Mouse (Mus musculus): ENCODE measurements around the gene Eps8.
A peak's percentile ranks its signal among the peaks of the same experiment; 100 is the strongest.

Gene Eps8

GRCm38 (mm10) chr6:137661583-137662365 lies 7.1 kb upstream of the Eps8 start:
- no peak for DNase-seq (ENCODE audit: low spot score)

- peak; percentile 38 for DNase-seq (ENCODE audit: low spot score)
Measured at GRCm38 (mm10) chr6:137658426-137659088, 3.9 kb upstream of the Eps8 start.

GRCm38 (mm10) chr6:137657203-137657602 lies 2.5 kb upstream of the Eps8 start:
- DNase-seq (ENCODE audit: low spot score), result no peak

GRCm38 (mm10) chr6:137649528-137649927 lies 5.1 kb downstream of the Eps8 start:
- no peak for DNase-seq (ENCODE audit: low spot score)

- peak; percentile 82 for DNase-seq (ENCODE audit: low spot score)
Measured at GRCm38 (mm10) chr6:137649068-137649480, 5.6 kb downstream of the Eps8 start.

- DNase-seq (ENCODE audit: low spot score), result peak; percentile 37
Measured at GRCm38 (mm10) chr6:137648110-137649067, 6.3 kb downstream of the Eps8 start.

- no peak for DNase-seq (ENCODE audit: low spot score)
Measured at GRCm38 (mm10) chr6:137647646-137648045, 7.0 kb downstream of the Eps8 start.

- no peak for DNase-seq (ENCODE audit: low spot score)
Measured at GRCm38 (mm10) chr6:137646726-137647125, 8.0 kb downstream of the Eps8 start.

GRCm38 (mm10) chr6:137644893-137645292 lies 9.8 kb downstream of the Eps8 start:
- no peak for DNase-seq (ENCODE audit: low spot score)

- no peak for DNase-seq (ENCODE audit: low spot score)
Measured at GRCm38 (mm10) chr6:137643814-137644213, 10.9 kb downstream of the Eps8 start.

- no peak for DNase-seq (ENCODE audit: low spot score)
Measured at GRCm38 (mm10) chr6:137641642-137642041, 13.0 kb downstream of the Eps8 start.

- no peak for DNase-seq (ENCODE audit: low spot score)
Measured at GRCm38 (mm10) chr6:137638834-137639567, 15.7 kb downstream of the Eps8 start.

GRCm38 (mm10) chr6:137637443-137637842 lies 17.2 kb downstream of the Eps8 start:
- DNase-seq (ENCODE audit: low spot score), result no peak

GRCm38 (mm10) chr6:137636131-137636530 lies 18.5 kb downstream of the Eps8 start:
- no peak for DNase-seq (ENCODE audit: low spot score)

- DNase-seq (ENCODE audit: low spot score), result peak; percentile 53
Measured at GRCm38 (mm10) chr6:137633626-137634025, 21.1 kb downstream of the Eps8 start.

- no peak for DNase-seq (ENCODE audit: low spot score)
Measured at GRCm38 (mm10) chr6:137633121-137633520, 21.6 kb downstream of the Eps8 start.

- DNase-seq (ENCODE audit: low spot score), result no peak
Measured at GRCm38 (mm10) chr6:137630387-137630786, 24.3 kb downstream of the Eps8 start.

GRCm38 (mm10) chr6:137629603-137630231 lies 25.0 kb downstream of the Eps8 start:
- peak; percentile 30 for DNase-seq (ENCODE audit: low spot score)

- no peak for DNase-seq (ENCODE audit: low spot score)
Measured at GRCm38 (mm10) chr6:137628715-137629114, 26.0 kb downstream of the Eps8 start.

- no peak for DNase-seq (ENCODE audit: low spot score)
Measured at GRCm38 (mm10) chr6:137621021-137621420, 33.7 kb downstream of the Eps8 start.

- peak; percentile 35 for DNase-seq (ENCODE audit: low spot score)
Measured at GRCm38 (mm10) chr6:137613903-137614302, 40.8 kb downstream of the Eps8 start.
